Mouse (Mus musculus) stomach, postnatal 0 days (tissue): ENCODE data around the gene Sgpl1.

Experiments used
- CTCF ChIP-seq: IDR thresholded peaks from 2 replicates; pipeline ENCODE4 v1.5.1; 2016; ENCODE audit warnings: antibody characterized with exemption, low read depth, mild to moderate bottlenecking, moderate library complexity
- EP300 ChIP-seq: optimal IDR thresholded peaks from 2 replicates; pipeline ENCODE3; 2016; ENCODE audit warnings: antibody characterized with exemption

DNA sequence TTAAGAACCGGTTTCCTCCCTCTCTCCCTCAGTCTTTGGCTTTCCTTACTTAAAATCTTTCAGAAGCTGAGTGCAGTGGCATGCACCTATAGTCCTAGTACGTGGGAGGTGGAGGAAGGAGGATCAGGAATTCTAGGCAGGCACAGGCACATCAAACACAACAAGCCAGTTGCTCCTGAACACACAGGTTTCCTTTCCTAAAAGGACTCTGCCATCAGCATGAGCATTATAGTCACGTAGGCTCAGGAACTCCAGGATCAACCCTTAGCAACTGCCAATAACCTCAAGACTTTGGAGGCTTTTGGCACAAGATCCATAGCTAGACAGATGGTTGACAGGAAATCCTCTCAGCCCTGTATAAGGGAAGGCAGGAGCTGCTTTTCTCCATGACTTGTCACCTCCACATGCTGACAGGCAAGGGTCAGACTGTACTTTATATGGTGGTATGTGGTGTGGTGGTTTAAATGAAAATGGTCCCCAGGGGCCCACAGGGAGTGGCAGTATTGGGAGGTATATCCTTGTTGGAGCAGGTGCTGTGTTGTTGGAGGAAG, 43.9 kb downstream of the Sgpl1 start:
- TF ChIP-seq CTCF: no peak
- no peak for TF ChIP-seq EP300
